Mouse (Mus musculus): ENCODE results near the gene Mrtfb.
"Not testable (repeated sequence)": the region's sequence is repeated elsewhere in the genome, so short reads cannot be mapped to it uniquely, and the experiment has no call there.

Gene Mrtfb

GRCm38 (mm10) chr16:13269426-13269825 is 13.1 kb downstream of the Mrtfb start:
- in situ Hi-C loops (cut with MboI, MseI) = no loop called here

GRCm38 (mm10) chr16:13276258-13276657 is 20.0 kb downstream of the Mrtfb start:
- in situ Hi-C loops (cut with MboI, MseI) = loop anchor here (10.0 kb wide), 1 partner anchor 1221 kb away; no protein-coding TSS in a partner anchor

- in situ Hi-C loops (cut with MboI, MseI) = loop anchor here (10.0 kb wide), 1 partner anchor 1222 kb away; no protein-coding TSS in a partner anchor
These were observed 20.6 kb downstream of the Mrtfb start for GRCm38 (mm10) chr16:13276709-13277399.

GRCm38 (mm10) chr16:13286425-13286824 is 30.1 kb downstream of the Mrtfb start:
- in situ Hi-C loops (cut with MboI, MseI) = not testable (repeated sequence)

GRCm38 (mm10) chr16:13297860-13298259 is 41.6 kb downstream of the Mrtfb start:
- in situ Hi-C loops (cut with MboI, MseI) = no loop called here

GRCm38 (mm10) chr16:13298991-13299390 is 42.7 kb downstream of the Mrtfb start:
- in situ Hi-C loops (cut with MboI, MseI) = no loop called here

GRCm38 (mm10) chr16:13306065-13306695 is 49.9 kb downstream of the Mrtfb start:
- in situ Hi-C loops (cut with MboI, MseI) = no loop called here

GRCm38 (mm10) chr16:13310096-13310683 is 53.9 kb downstream of the Mrtfb start:
- in situ Hi-C loops (cut with MboI, MseI) = no loop called here

GRCm38 (mm10) chr16:13311374-13311773 is 55.1 kb downstream of the Mrtfb start:
- in situ Hi-C loops (cut with MboI, MseI) = no loop called here

GRCm38 (mm10) chr16:13313096-13313719 is 56.9 kb downstream of the Mrtfb start:
- in situ Hi-C loops (cut with MboI, MseI) = no loop called here

- in situ Hi-C loops (cut with MboI, MseI) = loop anchor here (10.0 kb wide), 1 partner anchor 1549 kb away; no protein-coding TSS in a partner anchor
These were observed 67.5 kb downstream of the Mrtfb start for GRCm38 (mm10) chr16:13323751-13324150.

GRCm38 (mm10) chr16:13326622-13327021 is 70.3 kb downstream of the Mrtfb start:
- in situ Hi-C loops (cut with MboI, MseI) = loop anchor here (10.0 kb wide), 1 partner anchor 1552 kb away; no protein-coding TSS in a partner anchor

GRCm38 (mm10) chr16:13328646-13329045 is 72.4 kb downstream of the Mrtfb start:
- in situ Hi-C loops (cut with MboI, MseI) = loop anchor here (10.0 kb wide), 1 partner anchor 1554 kb away; no protein-coding TSS in a partner anchor

- in situ Hi-C loops (cut with MboI, MseI) = loop anchor here (10.0 kb wide), 1 partner anchor 1555 kb away; no protein-coding TSS in a partner anchor
These were observed 73.4 kb downstream of the Mrtfb start for GRCm38 (mm10) chr16:13329640-13330039.

GRCm38 (mm10) chr16:13330221-13330659 is 74.0 kb downstream of the Mrtfb start:
- in situ Hi-C loops (cut with MboI, MseI) = no loop called here

GRCm38 (mm10) chr16:13331898-13332297 is 75.6 kb downstream of the Mrtfb start:
- in situ Hi-C loops (cut with MboI, MseI) = no loop called here

- in situ Hi-C loops (cut with MboI, MseI) = no loop called here
These were observed 76.3 kb downstream of the Mrtfb start for GRCm38 (mm10) chr16:13332536-13332935.

GRCm38 (mm10) chr16:13333781-13334341 is 77.6 kb downstream of the Mrtfb start:
- in situ Hi-C loops (cut with MboI, MseI) = no loop called here

- in situ Hi-C loops (cut with MboI, MseI) = no loop called here
These were observed 80.4 kb downstream of the Mrtfb start for GRCm38 (mm10) chr16:13336503-13337230.

- in situ Hi-C loops (cut with MboI, MseI) = no loop called here
These were observed 81.8 kb downstream of the Mrtfb start for GRCm38 (mm10) chr16:13338094-13338493.

- in situ Hi-C loops (cut with MboI, MseI) = no loop called here
These were observed 83.2 kb downstream of the Mrtfb start for GRCm38 (mm10) chr16:13339433-13339832.

All from regulatory T cell (primary cell).